Mouse (Mus musculus) monocyte, adult 5-6 weeks (primary cell): ENCODE data around the gene Hephl1. TPM values are rescaled to one million over a fixed set of nuclear protein-coding genes. Genes with fewer than 3 reads are reported as not detected.

Source experiments
- ATAC-seq: fragments of 153-309, 156-312 bp; replicated peaks from 2 replicates; pipeline ENCODE4 v1.8.0; 2017; ENCODE audit warnings: mild to moderate bottlenecking; ENCODE audit not compliant: low TSS enrichment, insufficient number of reproducible peaks, severe bottlenecking, poor library complexity, low FRiP score
- total RNA-seq: library from RNA; stranded (forward); fragments of 200-1000, 200-491, 200-594 nt; gene quantifications from 3 replicates; pipeline ENCODE4 v1.2.3, GENCODE M21; 2017

Hephl1 gene
- total RNA-seq, 1 experiment from 2014 or later, result not detected

- ATAC-seq, result no peak; the same call in 1 of the 2 replicates
Measured at GRCm38 (mm10) chr9:15029025-15029727, 82.7 kb downstream of the Hephl1 start.

- ATAC-seq, result no peak
Measured at GRCm38 (mm10) chr9:15027725-15028124, 84.2 kb downstream of the Hephl1 start.

- ATAC-seq, result no peak
Measured at GRCm38 (mm10) chr9:15023049-15023448, 88.9 kb downstream of the Hephl1 start.

- ATAC-seq, result no peak
Measured at GRCm38 (mm10) chr9:15021156-15021555, 90.8 kb downstream of the Hephl1 start.

- ATAC-seq, result no peak
Measured at GRCm38 (mm10) chr9:15020561-15021080, 91.3 kb downstream of the Hephl1 start.

- no peak for ATAC-seq
Measured at GRCm38 (mm10) chr9:15018756-15019131, 93.2 kb downstream of the Hephl1 start.

- ATAC-seq, result peak; percentile 84
Measured at GRCm38 (mm10) chr9:15017791-15018755, 93.8 kb downstream of the Hephl1 start.

- ATAC-seq, result no peak
Measured at GRCm38 (mm10) chr9:15015223-15015956, 96.5 kb downstream of the Hephl1 start.

GRCm38 (mm10) chr9:15007566-15007965, 104.3 kb downstream of the Hephl1 start:
- ATAC-seq, result no peak

- ATAC-seq, result no peak
Measured at GRCm38 (mm10) chr9:15004298-15004685, 107.6 kb downstream of the Hephl1 start.

- ATAC-seq, result no peak
Measured at GRCm38 (mm10) chr9:15003676-15004297, 108.1 kb downstream of the Hephl1 start.

GRCm38 (mm10) chr9:15002995-15003613, 108.8 kb downstream of the Hephl1 start:
- ATAC-seq, result no peak

Other genes with a start within 250 kb of the Hephl1 start
- gene Izumo1r, start 208.2 kb downstream of the Hephl1 start, total RNA-seq, result not detected in 3 replicates
- 11.4 to 38.4 TPM (median 34.9 TPM) in 3 replicates for gene Panx1, start 66.6 kb downstream of the Hephl1 start, total RNA-seq
- gene Vstm5, start 126.9 kb upstream of the Hephl1 start, total RNA-seq, result not detected in 3 replicates
- gene Med17, start 167.8 kb upstream of the Hephl1 start, total RNA-seq, result 30.7 to 46.5 TPM (median 45.6 TPM) in 3 replicates
- 607 to 978 TPM (median 864 TPM) in 3 replicates for gene Taf1d, start 194.1 kb upstream of the Hephl1 start, total RNA-seq
- gene 4931406C07Rik, start 194.3 kb upstream of the Hephl1 start, total RNA-seq, result 7.0 to 15.9 TPM (median 14.3 TPM) in 3 replicates
- gene Cep295, start 245.7 kb upstream of the Hephl1 start, total RNA-seq, result 24.6 to 64.0 TPM (median 35.3 TPM) in 3 replicates